Mouse (Mus musculus): ENCODE measurements around the gene 2210011C24Rik. TPM values are rescaled to one million over a fixed set of nuclear protein-coding genes. Genes with fewer than 3 reads are reported as not detected.
"Not testable (repeated sequence)": the region's sequence is repeated elsewhere in the genome, so short reads cannot be mapped to it uniquely, and the experiment has no call there.

2210011C24Rik gene
- total RNA-seq, 2 experiments from 2014 or later: not detected

GRCm38 (mm10) chr8:83996567-83997505 is 15.1 kb downstream of the 2210011C24Rik start:
- ATAC-seq (ENCODE audit: poor library complexity, severe bottlenecking): peak; percentile 76

- ATAC-seq (ENCODE audit: poor library complexity, severe bottlenecking): no peak
Observed at GRCm38 (mm10) chr8:83995973-83996372, 16.0 kb downstream of the 2210011C24Rik start.

DNA sequence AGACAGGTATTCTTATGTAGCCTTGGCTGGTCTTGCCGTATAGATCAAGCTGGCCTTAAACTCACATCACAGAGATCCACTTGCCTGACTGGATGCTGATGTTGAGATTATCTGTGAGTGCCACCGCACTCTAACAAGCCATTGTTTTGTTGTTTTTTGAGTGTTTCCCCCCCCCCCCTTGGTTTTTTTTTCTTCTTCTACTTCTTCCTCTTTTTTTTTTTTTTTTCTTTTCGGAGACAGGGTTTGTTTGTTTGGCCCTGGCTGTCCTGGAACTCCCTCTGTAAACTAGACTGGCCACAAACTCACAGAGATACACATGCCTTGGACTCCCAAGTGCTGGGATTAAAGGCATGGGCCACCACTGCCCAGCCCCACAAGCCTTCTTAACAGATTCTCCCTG is 17.9 kb downstream of the 2210011C24Rik start:
- ATAC-seq (ENCODE audit: poor library complexity, severe bottlenecking): no peak

DNA sequence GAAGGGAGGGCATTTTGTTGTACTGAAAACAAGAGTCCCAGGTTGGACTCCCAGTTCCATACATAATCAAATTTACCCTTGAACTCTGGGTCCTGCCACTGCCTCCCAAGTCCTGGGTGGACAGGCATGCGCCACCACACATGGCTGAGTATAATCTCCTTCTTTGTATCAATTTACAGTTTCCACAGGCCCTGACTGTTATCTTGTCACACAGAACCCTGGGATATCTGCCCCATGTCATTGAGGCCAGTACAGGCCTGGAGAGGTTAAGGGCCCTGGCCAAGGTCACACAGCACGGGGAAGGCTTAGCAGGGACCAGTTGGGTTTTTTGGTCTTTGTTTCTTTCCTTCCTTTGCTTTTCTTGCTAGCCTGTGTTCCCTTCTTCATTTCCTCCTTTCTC is 19.5 kb downstream of the 2210011C24Rik start:
- ATAC-seq (ENCODE audit: poor library complexity, severe bottlenecking): no peak

DNA sequence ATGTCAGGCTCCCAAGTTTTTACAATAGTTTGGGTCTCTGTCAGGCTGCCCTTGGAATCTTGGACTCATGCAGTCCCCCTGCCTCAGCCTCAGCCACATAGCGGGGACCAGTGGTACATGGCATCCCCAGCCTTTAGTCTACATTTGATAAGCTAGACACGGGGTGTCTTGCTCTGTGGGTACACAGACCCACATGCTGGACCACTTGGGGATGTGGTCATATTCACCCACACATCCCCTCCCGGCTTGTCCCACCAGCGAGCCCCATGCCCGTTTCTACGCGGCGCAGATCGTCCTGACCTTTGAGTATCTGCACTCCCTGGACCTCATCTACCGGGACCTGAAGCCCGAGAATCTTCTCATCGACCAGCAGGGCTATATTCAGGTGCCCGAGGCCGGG is 21.8 kb downstream of the 2210011C24Rik start:
- no peak for ATAC-seq (ENCODE audit: poor library complexity, severe bottlenecking)

DNA sequence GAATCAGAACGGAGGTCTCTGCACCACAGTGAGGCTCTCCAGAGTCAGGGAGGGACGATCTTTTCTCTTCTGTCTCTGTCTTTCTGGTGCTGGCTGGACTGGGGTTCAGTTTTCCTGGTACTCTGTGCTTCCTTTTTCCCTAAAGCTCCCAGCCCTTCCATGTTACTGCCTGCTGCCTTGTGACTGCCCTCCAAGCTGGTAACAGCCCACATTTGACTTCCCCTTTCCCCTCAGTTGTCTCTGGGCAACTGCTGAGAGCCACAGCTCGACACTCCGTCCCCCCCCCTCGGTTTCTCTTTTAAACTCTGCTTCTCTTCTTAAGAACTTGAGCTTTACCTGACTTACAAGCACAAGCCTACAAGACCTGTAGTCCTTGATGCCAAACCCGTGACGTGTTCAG is 22.7 kb downstream of the 2210011C24Rik start:
- ATAC-seq (ENCODE audit: poor library complexity, severe bottlenecking): peak; percentile 91

GRCm38 (mm10) chr8:83983222-83983621 is 28.7 kb downstream of the 2210011C24Rik start:
- not testable (repeated sequence) for ATAC-seq (ENCODE audit: poor library complexity, severe bottlenecking)

DNA sequence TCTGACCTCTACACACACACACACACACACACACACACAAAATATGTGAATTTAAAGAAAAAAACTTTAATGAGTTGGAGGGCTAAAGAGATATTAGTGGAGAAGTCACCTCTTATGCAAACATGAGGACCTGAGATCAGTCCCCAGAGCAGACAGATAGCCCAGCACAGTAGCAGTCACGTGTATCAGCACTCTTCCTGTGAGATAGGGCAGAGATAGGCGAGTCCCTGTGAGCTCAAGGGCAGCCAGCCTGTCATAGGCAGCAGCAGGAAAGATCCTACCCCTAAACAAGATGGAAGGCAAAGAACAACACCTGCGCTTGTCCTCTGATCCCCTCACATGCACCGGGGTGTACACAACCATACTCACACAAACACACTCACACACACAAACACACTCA is 29.5 kb downstream of the 2210011C24Rik start:
- ATAC-seq (ENCODE audit: poor library complexity, severe bottlenecking): peak; percentile 49

- ATAC-seq (ENCODE audit: poor library complexity, severe bottlenecking): no peak
Observed at GRCm38 (mm10) chr8:83981533-83981932, 30.4 kb downstream of the 2210011C24Rik start.

- no peak for ATAC-seq (ENCODE audit: poor library complexity, severe bottlenecking)
Observed at GRCm38 (mm10) chr8:83980845-83981244, 31.1 kb downstream of the 2210011C24Rik start.

DNA sequence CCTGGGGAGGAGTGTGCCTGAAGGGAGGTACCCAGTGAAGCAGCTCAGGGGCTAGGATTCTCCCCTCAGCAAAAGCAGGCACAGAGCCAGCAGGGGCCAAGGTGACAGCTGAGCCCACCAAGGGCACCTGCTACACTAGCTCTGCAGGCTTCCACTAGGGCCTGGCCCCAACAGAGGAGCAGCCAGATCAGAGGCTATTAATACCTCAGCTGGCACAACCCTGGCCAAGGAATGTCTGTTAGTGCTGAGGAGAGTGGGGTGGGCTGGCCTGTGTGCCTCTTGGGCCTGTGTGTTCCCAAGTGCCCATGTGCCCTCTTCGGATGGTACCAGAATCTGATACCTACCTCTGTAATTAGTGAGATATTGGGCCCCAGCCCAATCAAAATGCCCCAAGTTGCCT is 31.7 kb downstream of the 2210011C24Rik start:
- no peak for ATAC-seq (ENCODE audit: poor library complexity, severe bottlenecking)

DNA sequence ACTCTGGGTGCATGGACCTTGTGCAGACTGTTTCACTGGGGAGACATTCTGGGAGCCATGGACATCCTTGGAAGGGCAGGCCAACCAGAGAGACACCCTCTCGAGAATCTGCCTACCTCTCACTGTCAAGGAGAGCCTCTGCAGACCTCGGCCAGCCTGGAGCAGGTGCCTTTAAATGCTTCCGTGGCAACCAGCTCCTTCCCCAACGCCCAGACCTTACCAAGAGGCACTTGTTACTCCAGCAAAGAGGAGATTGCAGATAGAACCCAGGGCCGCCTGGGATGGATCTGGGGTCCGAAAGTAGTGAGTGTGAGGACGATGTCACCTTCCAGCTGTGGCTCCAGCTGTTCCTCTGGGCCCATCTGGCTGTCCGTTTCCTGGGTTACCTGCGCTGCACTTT is 33.8 kb downstream of the 2210011C24Rik start:
- ATAC-seq (ENCODE audit: poor library complexity, severe bottlenecking): no peak

GRCm38 (mm10) chr8:83977646-83978045 is 34.3 kb downstream of the 2210011C24Rik start:
- ATAC-seq (ENCODE audit: poor library complexity, severe bottlenecking): no peak

DNA sequence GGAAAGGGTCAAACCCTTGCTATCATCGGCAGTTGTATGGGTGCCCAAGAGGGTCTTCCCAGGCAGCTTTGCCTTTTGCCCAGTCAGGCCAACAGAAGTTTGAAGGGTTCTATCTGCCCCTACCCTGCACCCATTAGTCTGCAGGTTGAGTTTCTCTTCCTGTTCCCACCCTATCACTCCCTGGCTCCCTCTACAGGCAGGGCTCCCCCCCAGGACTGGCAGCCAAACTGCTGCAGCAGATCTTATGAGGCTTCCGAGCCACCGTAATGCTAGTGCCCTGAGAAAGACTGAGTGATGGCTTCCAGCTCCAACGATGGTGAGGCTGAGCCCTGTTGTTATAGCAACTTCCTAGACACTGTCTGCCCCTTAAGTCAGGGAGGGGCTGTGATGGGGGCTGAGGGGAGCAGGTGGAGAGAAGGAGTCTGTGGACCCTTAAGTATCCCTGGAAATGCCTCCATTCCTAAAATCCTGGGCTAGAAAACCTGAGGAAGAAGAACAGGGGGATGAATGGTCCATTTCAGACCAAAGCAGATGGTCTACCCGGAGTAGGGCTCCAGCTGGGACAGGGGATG is 35.1 kb downstream of the 2210011C24Rik start:
- no peak for ATAC-seq (ENCODE audit: poor library complexity, severe bottlenecking)

GRCm38 (mm10) chr8:83976101-83976630 is 35.8 kb downstream of the 2210011C24Rik start:
- ATAC-seq (ENCODE audit: poor library complexity, severe bottlenecking): no peak

- no peak for ATAC-seq (ENCODE audit: poor library complexity, severe bottlenecking)
Observed at GRCm38 (mm10) chr8:83974521-83974920, 37.5 kb downstream of the 2210011C24Rik start.

DNA sequence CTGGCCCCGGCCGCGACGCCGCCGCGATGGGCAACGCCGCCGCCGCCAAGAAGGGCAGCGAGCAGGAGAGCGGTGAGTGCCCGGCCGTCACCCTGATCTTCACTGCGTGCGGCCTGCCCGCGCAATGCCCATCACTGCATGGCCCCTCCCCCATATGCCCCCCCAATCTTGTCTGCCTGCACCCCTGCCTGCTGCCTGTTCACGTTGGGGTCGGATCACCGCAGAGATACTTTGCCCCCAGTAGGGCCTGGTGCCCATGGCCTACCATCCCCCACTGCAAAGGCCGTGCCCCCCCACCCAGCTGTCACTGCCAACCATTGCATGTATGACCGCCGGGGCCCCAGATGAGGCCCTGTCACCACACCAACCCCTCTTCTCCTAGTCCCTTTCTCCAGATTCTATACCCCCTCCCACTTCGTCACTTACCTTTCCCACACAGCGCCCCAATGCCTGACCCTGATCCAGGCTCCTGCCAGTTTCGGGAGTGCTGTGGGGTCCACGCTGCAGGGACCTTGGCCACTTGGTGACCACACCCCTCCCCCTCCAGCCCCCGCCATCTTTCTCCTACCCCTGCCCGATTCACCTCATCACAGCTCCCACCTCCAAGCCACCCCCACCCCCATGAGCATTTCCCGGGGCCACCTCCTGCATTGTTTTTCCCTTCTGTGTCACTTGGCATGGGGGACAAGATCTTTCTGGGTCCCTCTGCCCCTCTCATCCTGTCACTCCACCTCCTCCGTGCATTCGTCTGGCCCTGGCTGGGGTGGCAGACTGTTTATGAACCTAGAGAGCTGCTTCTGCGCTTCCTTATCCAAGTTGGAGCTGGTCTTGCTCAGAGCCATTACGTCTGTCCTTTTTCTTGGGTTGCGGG is 38.6 kb downstream of the 2210011C24Rik start:
- no peak for ATAC-seq (ENCODE audit: poor library complexity, severe bottlenecking)

DNA sequence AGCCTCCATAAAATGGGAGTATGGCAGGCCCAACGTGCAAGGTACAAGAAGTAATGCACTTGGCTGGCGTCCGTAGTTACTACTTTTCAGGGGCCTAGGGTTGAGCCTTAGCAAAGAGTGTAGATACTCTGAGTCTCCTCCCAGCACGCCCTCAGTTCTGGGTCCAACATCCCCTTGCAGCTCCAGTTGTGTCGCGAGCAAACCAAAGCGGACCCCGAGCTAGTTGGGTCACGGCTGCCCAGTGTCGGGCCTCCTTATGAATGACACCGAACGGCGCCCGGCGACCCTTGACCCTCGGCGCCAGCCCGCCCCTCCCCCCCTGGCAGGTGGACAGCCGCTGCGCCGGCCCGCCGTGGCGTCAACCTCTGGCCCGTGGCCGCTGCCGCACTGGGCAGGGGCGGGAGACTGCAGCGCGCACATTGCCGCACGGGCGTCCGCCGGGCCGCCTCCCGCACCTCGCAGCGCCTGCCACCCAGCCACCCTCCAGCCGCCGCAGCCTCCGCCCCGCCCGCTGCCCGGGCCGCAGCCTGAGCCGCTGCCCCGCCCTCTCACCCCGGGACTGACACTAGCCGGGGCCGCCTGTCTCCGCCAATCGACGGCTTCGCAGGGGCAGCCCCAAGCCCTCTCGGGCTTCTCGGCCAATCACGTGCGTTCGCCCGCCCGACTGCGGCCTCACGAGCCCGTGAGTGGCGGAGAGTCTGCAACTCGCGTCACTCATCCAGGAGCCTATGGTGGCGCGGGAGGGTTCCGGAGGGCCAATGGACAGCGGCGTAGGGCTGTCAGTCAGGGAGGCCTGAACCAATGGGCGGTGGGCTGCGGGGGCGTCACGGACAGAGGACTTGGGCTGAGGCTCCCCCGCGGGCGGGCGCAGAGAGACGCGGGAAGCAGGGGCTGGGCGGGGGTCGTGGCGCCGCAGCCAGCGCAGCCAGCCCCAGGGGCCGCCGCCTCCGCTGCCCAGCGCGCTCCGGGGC is 39.5 kb downstream of the 2210011C24Rik start, which contains the start of gene Prkaca:
Gene Prkaca (plus strand): TSS at position 844 of the 971 bp plus-strand sequence.
- ATAC-seq (ENCODE audit: poor library complexity, severe bottlenecking): peak; percentile 97

- ATAC-seq (ENCODE audit: poor library complexity, severe bottlenecking): no peak
Observed at GRCm38 (mm10) chr8:83971661-83972060, 40.3 kb downstream of the 2210011C24Rik start.

GRCm38 (mm10) chr8:83971121-83971520 is 40.9 kb downstream of the 2210011C24Rik start:
- no peak for ATAC-seq (ENCODE audit: poor library complexity, severe bottlenecking)

All from megakaryocyte, adult 5-6 weeks (primary cell).